Mouse (Mus musculus): ENCODE data around the gene Grin2b. TPM values are rescaled to one million over a fixed set of nuclear protein-coding genes. Genes with fewer than 3 reads are reported as not detected.

The Grin2b gene
- polyA plus RNA-seq, 1 experiment from 2014 or later: not detected

- Histone ChIP-seq H3K27me3 (ENCODE audit: control insufficient read depth, insufficient read depth, low read length) (no peaks in the 10 kb centered on the region), H3K9ac (ENCODE audit: low read length) (no peak overlapping the region), H3K27ac (replicated peaks) (no peak overlapping the region), H3K9me3 (ENCODE audit: control insufficient read depth, low read length) (no peaks in the 10 kb centered on the region), H3K4me3 (ENCODE audit: low read depth, low read length) (no peak overlapping the region), H3K36me3 (ENCODE audit: control insufficient read depth, insufficient read depth, low read length) (no peaks in the 10 kb centered on the region), H3K4me1 (replicated peaks; ENCODE audit: control insufficient read depth, insufficient read depth) (no peaks in the 10 kb centered on the region), H3K4me2 (replicated peaks; ENCODE audit: low read depth) (no peak overlapping the region)
- DNase-seq (ENCODE audit: low spot score): no peak
- ATAC-seq (ENCODE audit: low FRiP score, low TSS enrichment): no peak
- WGBS: 79% methylated on average over 4 of the region's 4 CpGs
- TF ChIP-seq CTCF (IDR thresholded peaks at IDR 0.05; ENCODE audit: low read depth) (no peak), EP300 (optimal IDR thresholded peaks at IDR 0.05) (no peak)
These were observed 161.8 kb downstream of the Grin2b start for GRCm38 (mm10) chr6:136011533-136011932.

DNA sequence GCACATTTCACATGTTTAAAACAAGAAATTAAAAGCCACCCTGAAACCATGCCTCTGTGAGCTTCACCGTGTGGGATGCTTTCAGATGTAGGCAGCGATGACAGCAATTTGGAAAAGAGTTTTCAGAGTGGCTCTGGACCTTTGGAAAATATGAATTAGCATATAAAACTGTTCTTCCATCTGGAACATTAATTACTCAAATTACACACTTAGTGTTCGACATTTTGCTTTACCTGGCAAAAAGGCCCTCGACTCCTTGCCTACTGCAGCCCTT lies 162.3 kb downstream of the Grin2b start:
- Histone ChIP-seq H3K4me2 (replicated peaks; ENCODE audit: low read depth) (no peak overlapping the region), H3K4me3 (ENCODE audit: low read depth, low read length) (no peak overlapping the region), H3K27ac (replicated peaks) (no peak overlapping the region), H3K4me1 (replicated peaks; ENCODE audit: control insufficient read depth, insufficient read depth) (no peaks in the 10 kb centered on the region), H3K36me3 (ENCODE audit: control insufficient read depth, insufficient read depth, low read length) (no peaks in the 10 kb centered on the region), H3K9me3 (ENCODE audit: control insufficient read depth, low read length) (no peaks in the 10 kb centered on the region), H3K27me3 (ENCODE audit: control insufficient read depth, insufficient read depth, low read length) (no peaks in the 10 kb centered on the region), H3K9ac (ENCODE audit: low read length) (no peak overlapping the region)
- DNase-seq (ENCODE audit: low spot score) (no peak), ATAC-seq (ENCODE audit: low FRiP score, low TSS enrichment) (no peak)
- 81% methylated on average over 4 of the region's 4 CpGs for WGBS
- no peak for TF ChIP-seq EP300 (optimal IDR thresholded peaks at IDR 0.05)
- TF ChIP-seq CTCF (IDR thresholded peaks at IDR 0.05; ENCODE audit: low read depth): no peak

GRCm38 (mm10) chr6:136010290-136011037 lies 162.8 kb downstream of the Grin2b start:
- Histone ChIP-seq H3K27me3 (ENCODE audit: control insufficient read depth, insufficient read depth, low read length) (no peaks in the 10 kb centered on the region), H3K27ac (replicated peaks) (0 out of 2 replicates have a peak overlapping the region, but pooled peaks have one; percentile 13), H3K9ac (ENCODE audit: low read length) (no peak overlapping the region), H3K4me3 (ENCODE audit: low read depth, low read length) (no peak overlapping the region), H3K4me2 (replicated peaks; ENCODE audit: low read depth) (no peak overlapping the region), H3K9me3 (ENCODE audit: control insufficient read depth, low read length) (no peaks in the 10 kb centered on the region), H3K36me3 (ENCODE audit: control insufficient read depth, insufficient read depth, low read length) (no peaks in the 10 kb centered on the region), H3K4me1 (replicated peaks; ENCODE audit: control insufficient read depth, insufficient read depth) (no peaks in the 10 kb centered on the region)
- ATAC-seq (ENCODE audit: low FRiP score, low TSS enrichment): no peak
- no peak for DNase-seq (ENCODE audit: low spot score)
- TF ChIP-seq EP300 (optimal IDR thresholded peaks at IDR 0.05): no peak
- 33% methylated on average over 7 of the region's 7 CpGs for WGBS

DNA sequence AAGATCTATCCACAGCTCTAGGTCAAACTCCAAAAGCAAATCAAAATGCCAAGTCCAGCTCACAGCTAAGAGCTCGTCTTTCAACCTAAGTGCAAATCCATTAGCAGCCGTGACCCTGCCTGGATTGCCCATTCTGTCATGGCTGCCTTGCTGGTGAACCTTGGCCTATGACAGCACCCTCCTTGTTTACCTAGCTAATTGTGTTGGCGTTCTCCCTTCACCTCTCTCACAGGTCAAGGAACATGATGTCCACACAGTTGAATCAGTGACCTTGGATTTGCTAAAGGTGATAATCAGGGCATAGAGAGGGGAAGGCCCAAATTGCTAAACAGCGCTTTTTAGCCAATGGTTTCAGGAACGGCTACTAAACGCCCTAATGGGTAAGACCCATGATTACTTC lies 165.2 kb downstream of the Grin2b start:
- H3K4me1 ChIP-seq (replicated peaks; ENCODE audit: control insufficient read depth, insufficient read depth): no peaks in the 10 kb centered on the region
- WGBS: 72% methylated on average over 6 of the region's 6 CpGs
- H3K36me3 ChIP-seq (ENCODE audit: control insufficient read depth, insufficient read depth, low read length): no peaks in the 10 kb centered on the region
- DNase-seq (ENCODE audit: low spot score) (no peak), ATAC-seq (ENCODE audit: low FRiP score, low TSS enrichment) (no peak)
- H3K4me3 ChIP-seq (ENCODE audit: low read depth, low read length): no peak overlapping the region
- H3K9ac ChIP-seq (ENCODE audit: low read length): no peak overlapping the region
- H3K27me3 ChIP-seq (ENCODE audit: control insufficient read depth, insufficient read depth, low read length): no peaks in the 10 kb centered on the region
- H3K4me2 ChIP-seq (replicated peaks; ENCODE audit: low read depth): no peak overlapping the region
- no peaks in the 10 kb centered on the region for H3K9me3 ChIP-seq (ENCODE audit: control insufficient read depth, low read length)
- TF ChIP-seq EP300 (optimal IDR thresholded peaks at IDR 0.05): no peak
- no peak for TF ChIP-seq CTCF (IDR thresholded peaks at IDR 0.05; ENCODE audit: low read depth)
- H3K27ac ChIP-seq (replicated peaks): no peak overlapping the region

- WGBS: 68% methylated on average over 7 of the region's 7 CpGs
- TF ChIP-seq CTCF (IDR thresholded peaks at IDR 0.05; ENCODE audit: low read depth) (no peak), EP300 (optimal IDR thresholded peaks at IDR 0.05) (no peak)
- Histone ChIP-seq H3K9ac (ENCODE audit: low read length) (no peak overlapping the region), H3K36me3 (ENCODE audit: control insufficient read depth, insufficient read depth, low read length) (no peaks in the 10 kb centered on the region), H3K27me3 (ENCODE audit: control insufficient read depth, insufficient read depth, low read length) (no peaks in the 10 kb centered on the region), H3K27ac (replicated peaks) (no peak overlapping the region), H3K4me3 (ENCODE audit: low read depth, low read length) (no peak overlapping the region), H3K4me2 (replicated peaks; ENCODE audit: low read depth) (no peak overlapping the region), H3K4me1 (replicated peaks; ENCODE audit: control insufficient read depth, insufficient read depth) (no peaks in the 10 kb centered on the region), H3K9me3 (ENCODE audit: control insufficient read depth, low read length) (no peaks in the 10 kb centered on the region)
- ATAC-seq (ENCODE audit: low FRiP score, low TSS enrichment): no peak
- DNase-seq (ENCODE audit: low spot score): no peak
These were observed 178.6 kb downstream of the Grin2b start for GRCm38 (mm10) chr6:135994691-135995090.

GRCm38 (mm10) chr6:135993897-135994296 lies 179.4 kb downstream of the Grin2b start:
- no peaks in the 10 kb centered on the region for H3K27me3 ChIP-seq (ENCODE audit: control insufficient read depth, insufficient read depth, low read length)
- H3K4me3 ChIP-seq (ENCODE audit: low read depth, low read length): no peak overlapping the region

More at GRCm38 (mm10) chr6:135993897-135994296, 179.4 kb downstream of the Grin2b start:
- Histone ChIP-seq H3K9me3 (ENCODE audit: control insufficient read depth, low read length) (no peaks in the 10 kb centered on the region), H3K4me2 (replicated peaks; ENCODE audit: low read depth) (no peak overlapping the region), H3K4me1 (replicated peaks; ENCODE audit: control insufficient read depth, insufficient read depth) (no peaks in the 10 kb centered on the region), H3K36me3 (ENCODE audit: control insufficient read depth, insufficient read depth, low read length) (no peaks in the 10 kb centered on the region), H3K9ac (ENCODE audit: low read length) (no peak overlapping the region), H3K27ac (replicated peaks) (no peak overlapping the region)
- DNase-seq (ENCODE audit: low spot score): no peak
- 85% methylated on average over 3 of the region's 3 CpGs for WGBS
- TF ChIP-seq CTCF (IDR thresholded peaks at IDR 0.05; ENCODE audit: low read depth): no peak
- no peak for TF ChIP-seq EP300 (optimal IDR thresholded peaks at IDR 0.05)
- no peak for ATAC-seq (ENCODE audit: low FRiP score, low TSS enrichment)

All from stomach, postnatal 0 days (tissue).